Mouse (Mus musculus): ENCODE results near the gene Ugt1a10.
"Not testable (repeated sequence)": the region's sequence is repeated elsewhere in the genome, so short reads cannot be mapped to it uniquely, and the experiment has no call there.

The Ugt1a10 gene

GRCm38 (mm10) chr1:88215466-88216380 is 160.5 kb downstream of the Ugt1a10 start:
- DNase-seq (ENCODE audit: low spot score in 2 of 2), result no peak

- no peak for DNase-seq (ENCODE audit: low spot score in 2 of 2)
Observed at GRCm38 (mm10) chr1:88216551-88216950, 161.4 kb downstream of the Ugt1a10 start.

GRCm38 (mm10) chr1:88217144-88217543 is 162.0 kb downstream of the Ugt1a10 start:
- DNase-seq (ENCODE audit: low spot score in 2 of 2), result no peak

- no peak for DNase-seq (ENCODE audit: low spot score in 2 of 2)
Observed at GRCm38 (mm10) chr1:88217576-88217975, 162.4 kb downstream of the Ugt1a10 start.

- DNase-seq (ENCODE audit: low spot score in 2 of 2), result no peak
Observed at GRCm38 (mm10) chr1:88218051-88218450, 162.9 kb downstream of the Ugt1a10 start.

GRCm38 (mm10) chr1:88218591-88218990 is 163.4 kb downstream of the Ugt1a10 start:
- no peak for DNase-seq (ENCODE audit: low spot score in 2 of 2)

- no peak for DNase-seq (ENCODE audit: low spot score in 2 of 2)
Observed at GRCm38 (mm10) chr1:88219054-88219453, 163.9 kb downstream of the Ugt1a10 start.

- DNase-seq (ENCODE audit: low spot score in 2 of 2), result no peak
Observed at GRCm38 (mm10) chr1:88220336-88220735, 165.1 kb downstream of the Ugt1a10 start.

- no peak for DNase-seq (ENCODE audit: low spot score in 2 of 2)
Observed at GRCm38 (mm10) chr1:88222216-88222615, 167.0 kb downstream of the Ugt1a10 start.

GRCm38 (mm10) chr1:88223011-88223515 is 167.9 kb downstream of the Ugt1a10 start:
- DNase-seq (ENCODE audit: low spot score in 2 of 2), result not testable (repeated sequence)

- no peak for DNase-seq (ENCODE audit: low spot score in 2 of 2)
Observed at GRCm38 (mm10) chr1:88223591-88223990, 168.4 kb downstream of the Ugt1a10 start.

- DNase-seq (ENCODE audit: low spot score in 2 of 2), result no peak
Observed at GRCm38 (mm10) chr1:88224029-88224776, 169.0 kb downstream of the Ugt1a10 start.

GRCm38 (mm10) chr1:88225301-88225700 is 170.1 kb downstream of the Ugt1a10 start:
- not testable (repeated sequence) for DNase-seq (ENCODE audit: low spot score in 2 of 2)

- no peak for DNase-seq (ENCODE audit: low spot score in 2 of 2)
Observed at GRCm38 (mm10) chr1:88225741-88226140, 170.6 kb downstream of the Ugt1a10 start.

GRCm38 (mm10) chr1:88226670-88227379 is 171.6 kb downstream of the Ugt1a10 start, which contains the start of gene Mroh2a:
Mroh2a (plus strand) TSS chr1:88226986.
- DNase-seq (ENCODE audit: low spot score in 2 of 2), result no peak

GRCm38 (mm10) chr1:88227482-88227881 is 172.3 kb downstream of the Ugt1a10 start:
- DNase-seq (ENCODE audit: low spot score in 2 of 2), result no peak

GRCm38 (mm10) chr1:88228121-88228520 is 172.9 kb downstream of the Ugt1a10 start:
- DNase-seq (ENCODE audit: low spot score in 2 of 2), result no peak

GRCm38 (mm10) chr1:88229566-88229965 is 174.4 kb downstream of the Ugt1a10 start:
- no peak for DNase-seq (ENCODE audit: low spot score in 2 of 2)

- DNase-seq (ENCODE audit: low spot score in 2 of 2), result no peak
Observed at GRCm38 (mm10) chr1:88229986-88230385, 174.8 kb downstream of the Ugt1a10 start.

- DNase-seq (ENCODE audit: low spot score in 2 of 2), result no peak
Observed at GRCm38 (mm10) chr1:88230421-88230820, 175.2 kb downstream of the Ugt1a10 start.

GRCm38 (mm10) chr1:88230981-88231802 is 176.0 kb downstream of the Ugt1a10 start:
- no peak for DNase-seq (ENCODE audit: low spot score in 2 of 2)

Data from frontal cortex, postnatal 14 days (tissue).